Comparison of ENCODE assay signal across 9 mouse cellular contexts in genomic region chr16:23550346-23550980, GRCm38 (mm10). TPM values are rescaled to one million over a fixed set of nuclear protein-coding genes. Genes with fewer than 3 reads are reported as not detected.
DNase-seq lines count a peak whose midpoint lies in the region; ATAC-seq and TF ChIP-seq lines count a peak whose summit lies in the region.
"Had no signal": no experiment of that assay in that cellular context is flagged by ENCODE, and none has a peak within 500 bp of the region (broad histone marks: within the 10 kb centered on the region; RNA-seq: fewer than 3 reads in every experiment).

No protein-coding gene starts in this region.

- no peak overlapping the region for H3K4me3 ChIP-seq in heart, adult 2 months
- no peak overlapping the region for H3K4me3 ChIP-seq in heart, embryonic 12.5 days
- H3K4me3 ChIP-seq in embryonic facial prominence, embryonic 14.5 days (ENCODE audit: low read depth, low read length) = no peak overlapping the region
- H3K4me3 ChIP-seq in hindbrain, embryonic 12.5 days = no peak overlapping the region
- H3K4me3 ChIP-seq in left cerebral cortex, adult 2 months = no peak overlapping the region
- H3K4me3 ChIP-seq in midbrain, embryonic 12.5 days = no peak overlapping the region
- H3K4me3 ChIP-seq: limb, embryonic 15.5 days had no signal

- H3K27me3 ChIP-seq in heart, adult 2 months (ENCODE audit: control insufficient read depth, insufficient read depth, low read length) = no peaks in the 10 kb centered on the region
- peaks cover 22% of the 10 kb centered on the region for H3K27me3 ChIP-seq in heart, embryonic 12.5 days (replicated peaks)
- no peaks in the 10 kb centered on the region for H3K27me3 ChIP-seq in embryonic facial prominence, embryonic 14.5 days (replicated peaks; ENCODE audit: control insufficient read depth, insufficient read depth, low read length)
- H3K27me3 ChIP-seq in hindbrain, embryonic 12.5 days = no peaks in the 10 kb centered on the region
- H3K27me3 ChIP-seq in midbrain, embryonic 12.5 days = no peaks in the 10 kb centered on the region

- no peak for ATAC-seq in heart, embryonic 12.5 days (ENCODE audit: insufficient number of reproducible peaks, low FRiP score)
- no peak for ATAC-seq in embryonic facial prominence, embryonic 14.5 days (ENCODE audit: low read depth)
- peak; percentile 72 for ATAC-seq in hindbrain, embryonic 12.5 days (ENCODE audit: low FRiP score)
- peak; percentile 62 for ATAC-seq in midbrain, embryonic 12.5 days (ENCODE audit: low FRiP score, low read depth)

- TF ChIP-seq CTCF in heart, adult 2 months (IDR thresholded peaks at IDR 0.05) = peak; percentile 87
- peak; percentile 91 for TF ChIP-seq CTCF in left cerebral cortex, adult 2 months (IDR thresholded peaks at IDR 0.05)

- H3K79me2 ChIP-seq in heart, adult 2 months (replicated peaks; ENCODE audit: control insufficient read depth, insufficient read depth, low read length) = no peaks in the 10 kb centered on the region

- peak; percentile 46 to 56 for DNase-seq in heart, adult 2 months
- peak; percentile 64 to 67 for DNase-seq in adrenal gland, postnatal 36 days
- peak; percentile 88 for DNase-seq in embryonic facial prominence, embryonic 14.5 days (ENCODE audit: low spot score)
- DNase-seq in left cerebral cortex, adult 2 months (ENCODE audit: extremely low spot score in 1 of 2, low spot score in 2 of 2) = peak; percentile 49 to 61
- peak; percentile 60 for DNase-seq in right cerebral cortex, postnatal 4 days

- no peak overlapping the region for H3K9ac ChIP-seq in heart, adult 2 months (ENCODE audit: low read depth, low read length)
- H3K9ac ChIP-seq in heart, embryonic 12.5 days = no peak overlapping the region
- H3K9ac ChIP-seq in embryonic facial prominence, embryonic 14.5 days (ENCODE audit: low read depth, low read length) = no peak overlapping the region
- H3K9ac ChIP-seq in hindbrain, embryonic 12.5 days = no peak overlapping the region
- H3K9ac ChIP-seq in midbrain, embryonic 12.5 days (replicated peaks) = no peak overlapping the region
- H3K9ac ChIP-seq: limb, embryonic 15.5 days had no signal

- no peaks in the 10 kb centered on the region for H3K36me3 ChIP-seq in heart, adult 2 months (ENCODE audit: control insufficient read depth, insufficient read depth, low read length)
- no peaks in the 10 kb centered on the region for H3K36me3 ChIP-seq in heart, embryonic 12.5 days
- no peaks in the 10 kb centered on the region for H3K36me3 ChIP-seq in embryonic facial prominence, embryonic 14.5 days (ENCODE audit: control insufficient read depth, insufficient read depth, low read length)
- no peaks in the 10 kb centered on the region for H3K36me3 ChIP-seq in hindbrain, embryonic 12.5 days
- no peaks in the 10 kb centered on the region for H3K36me3 ChIP-seq in midbrain, embryonic 12.5 days
- H3K36me3 ChIP-seq: limb, embryonic 15.5 days had no signal

- 40% methylated on average over 8 of the region's 8 CpGs for WGBS in heart, adult 2 months
- WGBS in heart, embryonic 12.5 days = 45% methylated on average over 8 of the region's 8 CpGs
- 48% methylated on average over 8 of the region's 8 CpGs for WGBS in embryonic facial prominence, embryonic 14.5 days
- WGBS in hindbrain, embryonic 12.5 days = 47% methylated on average over 8 of the region's 8 CpGs
- WGBS in midbrain, embryonic 12.5 days = 47% methylated on average over 8 of the region's 8 CpGs

- H3K4me1 ChIP-seq in heart, adult 2 months (ENCODE audit: control insufficient read depth, insufficient read depth, low read length) = no peaks in the 10 kb centered on the region
- H3K4me1 ChIP-seq in heart, embryonic 12.5 days (replicated peaks) = no peaks in the 10 kb centered on the region
- H3K4me1 ChIP-seq in embryonic facial prominence, embryonic 14.5 days (ENCODE audit: control insufficient read depth, insufficient read depth, low read length) = no peaks in the 10 kb centered on the region
- no peaks in the 10 kb centered on the region for H3K4me1 ChIP-seq in hindbrain, embryonic 12.5 days
- H3K4me1 ChIP-seq in midbrain, embryonic 12.5 days = no peaks in the 10 kb centered on the region
- H3K4me1 ChIP-seq: limb, embryonic 15.5 days had no signal

- intact Hi-C loops in heart, adult 2 months (cut with DNase I) = loop anchor here (1.0 to 2.0 kb wide), 3 partner anchors 98 to 403 kb away; no protein-coding TSS in a partner anchor
- intact Hi-C loops in left cerebral cortex, adult 2 months (cut with DNase I) = loop anchor here (1.0 to 5.0 kb wide), 4 partner anchors 98 to 402 kb away; no protein-coding TSS in a partner anchor

- H3K9me3 ChIP-seq in heart, embryonic 12.5 days (replicated peaks) = no peaks in the 10 kb centered on the region
- no peaks in the 10 kb centered on the region for H3K9me3 ChIP-seq in embryonic facial prominence, embryonic 14.5 days (ENCODE audit: control insufficient read depth, low read length)
- H3K9me3 ChIP-seq in hindbrain, embryonic 12.5 days (replicated peaks) = no peaks in the 10 kb centered on the region
- no peaks in the 10 kb centered on the region for H3K9me3 ChIP-seq in midbrain, embryonic 12.5 days
- H3K9me3 ChIP-seq: limb, embryonic 15.5 days had no signal

- TF ChIP-seq POLR2A in heart, adult 2 months (IDR thresholded peaks at IDR 0.05; ENCODE audit: insufficient read depth, low read depth, low read length) = no peak

- H3K4me2 ChIP-seq in heart, embryonic 12.5 days = no peak overlapping the region
- no peak overlapping the region for H3K4me2 ChIP-seq in embryonic facial prominence, embryonic 14.5 days (ENCODE audit: low read depth, low read length)
- no peak overlapping the region for H3K4me2 ChIP-seq in hindbrain, embryonic 12.5 days (replicated peaks)
- H3K4me2 ChIP-seq in midbrain, embryonic 12.5 days (replicated peaks) = no peak overlapping the region
- H3K4me2 ChIP-seq: limb, embryonic 15.5 days had no signal

- peak; percentile 80; the same call in 1 of the 2 replicates for TF ChIP-seq EP300 in heart, adult 2 months (IDR thresholded peaks at IDR 0.05; ENCODE audit: insufficient read depth, low read depth, low read length)

- no peak overlapping the region for H3K27ac ChIP-seq in heart, adult 2 months
- H3K27ac ChIP-seq in heart, embryonic 12.5 days (ENCODE audit: poor library complexity, severe bottlenecking) = no peak overlapping the region
- no peak overlapping the region for H3K27ac ChIP-seq in embryonic facial prominence, embryonic 14.5 days (replicated peaks; ENCODE audit: low read depth, low read length)
- H3K27ac ChIP-seq in hindbrain, embryonic 12.5 days = no peak overlapping the region
- H3K27ac ChIP-seq in left cerebral cortex, adult 2 months = no peak overlapping the region
- H3K27ac ChIP-seq in midbrain, embryonic 12.5 days (replicated peaks) = no peak overlapping the region
- H3K27ac ChIP-seq: limb, embryonic 15.5 days had no signal

RNA-seq across cellular contexts. Expression of gene Masp1, which starts 29.8 kb away (rescaled TPM):
- total RNA-seq in heart, adult 2 months (2021) = 10 to 100 TPM; 15.4 to 15.8 TPM
- polyA plus RNA-seq in heart, adult 2 months (2012; rRNA removed) = 10.3 and 15.8 TPM in 2 replicates
- 12.4 and 14.5 TPM in 2 replicates for polyA plus RNA-seq in heart, embryonic 12.5 days (2016; fragmentation: Nextera tagmentation; extraction: Ambion mirVana)
- 100 to 1,000 TPM in 1 of 2 experiments, 10 to 100 TPM in 1; 62.4 to 152 TPM for total RNA-seq in adrenal gland, postnatal 36 days (2021)
- 7.3 and 7.7 TPM in 2 replicates for polyA plus RNA-seq in embryonic facial prominence, embryonic 14.5 days (2014; fragmentation: Nextera tagmentation; extraction: Ambion mirVana)
- 29.5 and 31.9 TPM in 2 replicates for polyA plus RNA-seq in hindbrain, embryonic 12.5 days (2016; fragmentation: Nextera tagmentation; extraction: Ambion mirVana)
- total RNA-seq in left cerebral cortex, adult 2 months (2021) = 10 to 100 TPM; 12.6 to 14.6 TPM
- polyA plus RNA-seq in midbrain, embryonic 12.5 days (2016; fragmentation: Nextera tagmentation; extraction: Ambion mirVana) = 32.0 and 32.8 TPM in 2 replicates

RNA-seq across cellular contexts. Expression of gene Rtp4, which starts 30.4 kb away (rescaled TPM):
- 1 to 10 TPM; 4.5 to 4.8 TPM for total RNA-seq in heart, adult 2 months (2021)
- polyA plus RNA-seq in heart, adult 2 months (2012; rRNA removed) = 10.4 and 11.0 TPM in 2 replicates
- polyA plus RNA-seq in heart, embryonic 12.5 days (2016; fragmentation: Nextera tagmentation; extraction: Ambion mirVana) = 7.4 and 8.0 TPM in 2 replicates
- total RNA-seq in adrenal gland, postnatal 36 days (2021) = 10 to 100 TPM; 16.6 to 19.8 TPM
- 7.9 and 8.4 TPM in 2 replicates for polyA plus RNA-seq in embryonic facial prominence, embryonic 14.5 days (2014; fragmentation: Nextera tagmentation; extraction: Ambion mirVana)
- polyA plus RNA-seq in hindbrain, embryonic 12.5 days (2016; fragmentation: Nextera tagmentation; extraction: Ambion mirVana) = 3.6 and 5.1 TPM in 2 replicates
- 1 to 10 TPM; 1.7 to 2.4 TPM for total RNA-seq in left cerebral cortex, adult 2 months (2021)
- polyA plus RNA-seq in midbrain, embryonic 12.5 days (2016; fragmentation: Nextera tagmentation; extraction: Ambion mirVana) = 2.9 and 3.0 TPM in 2 replicates

Comparison
In these comparisons a context has a peak if more than half of its experiments do, and no peak if none do; other contexts are left out.
1. ATAC-seq: peak in hindbrain, embryonic 12.5 days (single experiment) and midbrain, embryonic 12.5 days (single experiment); none in heart, embryonic 12.5 days (single experiment) and embryonic facial prominence, embryonic 14.5 days (single experiment).
2. Peak in every context shown above with its lines, with median percentiles within 50 percentile points of each other: DNase-seq.